Mouse (Mus musculus) MEL (cell line): ENCODE results near the gene Gm20388. TPM values are rescaled to one million over a fixed set of nuclear protein-coding genes. Genes with fewer than 3 reads are reported as not detected.

Experiments
- DNase-seq: peaks from one replicate; pipeline ENCODE4 v3.0.0; 2011; ENCODE audit warnings: low read depth, low spot score
- H3K27ac ChIP-seq: 2 replicates; pipeline ENCODE4 v1.5.1; 2012; ENCODE audit warnings: low read depth, mild to moderate bottlenecking, control low read depth, low read length, moderate library complexity; ENCODE audit not compliant: control insufficient read depth
- H3K27me3 ChIP-seq, 2 experiments: fragments of 150-350 bp in 1 of 2; sonication (generic) in 1 of 2; 2 replicates each; pipeline ENCODE4 v1.6.1; 2012; ENCODE audit warnings: low read length in 2 of 2, mild to moderate bottlenecking in 2 of 2, improper control_type of control experiment in 1 of 2, moderate library complexity in 1 of 2; ENCODE audit not compliant: insufficient read depth in 2 of 2, control insufficient read depth in 1 of 2
- H3K36me3 ChIP-seq, 2 experiments: 2 replicates each; pipeline ENCODE4 v1.6.1; 2012 to 2014; ENCODE audit warnings: low read length in 2 of 2, improper control_type of control experiment in 1 of 2, inconsistent platforms in 1 of 2, mild to moderate bottlenecking in 1 of 2; ENCODE audit not compliant: insufficient read depth in 2 of 2, control insufficient read depth in 1 of 2
- H3K4me1 ChIP-seq, 2 experiments: fragments of 150-350 bp in 1 of 2; sonication (generic) in 1 of 2; 2 replicates each; pipeline ENCODE4 v1.6.1; 2012; ENCODE audit warnings: low read length in 2 of 2, improper control_type of control experiment in 1 of 2, mild to moderate bottlenecking in 1 of 2; ENCODE audit not compliant: insufficient read depth in 2 of 2, control insufficient read depth in 1 of 2
- H3K4me3 ChIP-seq, 2 experiments: fragments of 150-350 bp in 1 of 2; sonication (generic) in 1 of 2; 2 replicates each; pipeline ENCODE4 v1.5.1; 2012; ENCODE audit warnings: low read depth in 2 of 2, low read length in 2 of 2, mild to moderate bottlenecking in 2 of 2, moderate library complexity in 2 of 2, control low read depth in 1 of 2, improper control_type of control experiment in 1 of 2; ENCODE audit not compliant: control insufficient read depth in 1 of 2, insufficient read depth in 1 of 2
- H3K79me2 ChIP-seq: 2 replicates; pipeline ENCODE4 v1.6.1; 2012; ENCODE audit warnings: mild to moderate bottlenecking, low read length, moderate library complexity; ENCODE audit not compliant: control insufficient read depth, poor library complexity, insufficient read depth
- H3K9ac ChIP-seq: 2 replicates; pipeline ENCODE4 v1.6.1; 2012; ENCODE audit warnings: low read depth, mild to moderate bottlenecking, control low read depth, low read length, moderate library complexity; ENCODE audit not compliant: control insufficient read depth, poor library complexity, severe bottlenecking
- H3K9me3 ChIP-seq: fragments of 150-350 bp; sonication (generic); replicated peaks from 2 replicates; pipeline ENCODE4 v1.6.1; 2012; ENCODE audit warnings: mild to moderate bottlenecking, low read length, improper control_type of control experiment, moderate library complexity; ENCODE audit not compliant: insufficient read depth
- CHD2 ChIP-seq: IDR thresholded peaks from 2 replicates; pipeline ENCODE4 v1.6.1; 2011; ENCODE audit warnings: low read length, improper control_type of control experiment
- E2F4 ChIP-seq: IDR thresholded peaks from 2 replicates; pipeline ENCODE4 v1.6.1; 2011; ENCODE audit warnings: low read depth, low read length, improper control_type of control experiment, borderline replicate concordance
- ELF1 ChIP-seq: IDR thresholded peaks from 2 replicates; pipeline ENCODE4 v1.6.1; 2014; ENCODE audit warnings: low read depth, mild to moderate bottlenecking, inconsistent platforms, low read length, improper control_type of control experiment, moderate library complexity
- ETS1 ChIP-seq: IDR thresholded peaks from 2 replicates; pipeline ENCODE4 v1.6.1; 2012; ENCODE audit warnings: low read depth, mild to moderate bottlenecking, inconsistent platforms, low read length, improper control_type of control experiment, moderate library complexity
- GABPA ChIP-seq: IDR thresholded peaks from 2 replicates; pipeline ENCODE4 v1.6.1; 2012; ENCODE audit warnings: low read depth, mild to moderate bottlenecking, inconsistent platforms, low read length, improper control_type of control experiment, moderate library complexity
- HCFC1 ChIP-seq: IDR thresholded peaks from 2 replicates; pipeline ENCODE4 v1.6.1; 2012; ENCODE audit warnings: low read depth, mild to moderate bottlenecking, inconsistent platforms, low read length, improper control_type of control experiment, moderate library complexity
- KAT2A ChIP-seq: conservative IDR thresholded peaks from 2 replicates; pipeline ENCODE4 v1.6.1; 2012; ENCODE audit warnings: low read depth, low read length, improper control_type of control experiment, inconsistent platforms
- MEF2A ChIP-seq: IDR thresholded peaks from 2 replicates; pipeline ENCODE4 v1.6.1; 2014; ENCODE audit warnings: low read depth, mild to moderate bottlenecking, inconsistent platforms, low read length, improper control_type of control experiment; ENCODE audit not compliant: poor library complexity, insufficient replicate concordance, severe bottlenecking; ENCODE audit errors: extremely low read depth
- MXI1 ChIP-seq: IDR thresholded peaks from 2 replicates; pipeline ENCODE4 v1.6.1; 2011; ENCODE audit warnings: mild to moderate bottlenecking, low read depth, low read length, improper control_type of control experiment
- MYB ChIP-seq: IDR thresholded peaks from 2 replicates; pipeline ENCODE4 v1.6.1; 2011; ENCODE audit warnings: mild to moderate bottlenecking, low read depth, low read length, improper control_type of control experiment
- MYC ChIP-seq: IDR thresholded peaks from 2 replicates; pipeline ENCODE4 v1.6.1; 2011; ENCODE audit warnings: low read depth, mild to moderate bottlenecking, low read length, improper control_type of control experiment, moderate library complexity
- NRF1 ChIP-seq: IDR thresholded peaks from 2 replicates; pipeline ENCODE4 v1.6.1; 2014; ENCODE audit warnings: low read depth, mild to moderate bottlenecking, inconsistent platforms, low read length, improper control_type of control experiment, moderate library complexity; ENCODE audit not compliant: poor library complexity, insufficient read depth, severe bottlenecking
- POLR2AphosphoS5 ChIP-seq: IDR thresholded peaks from 2 replicates; pipeline ENCODE4 v1.6.1; 2012; ENCODE audit warnings: low read depth, borderline replicate concordance, mild to moderate bottlenecking, inconsistent platforms, low read length, moderate library complexity, mixed read lengths
- RAD21 ChIP-seq: IDR thresholded peaks from 2 replicates; pipeline ENCODE4 v1.6.1; 2011; ENCODE audit warnings: mild to moderate bottlenecking, low read depth, low read length, improper control_type of control experiment
- USF1 ChIP-seq: IDR thresholded peaks from 2 replicates; pipeline ENCODE4 v1.6.1; 2014; ENCODE audit warnings: low read depth, mild to moderate bottlenecking, inconsistent platforms, low read length, improper control_type of control experiment, moderate library complexity
- ZKSCAN1 ChIP-seq: IDR thresholded peaks from 2 replicates; pipeline ENCODE4 v1.6.1; 2012; ENCODE audit warnings: low read depth, mild to moderate bottlenecking, inconsistent platforms, low read length, improper control_type of control experiment, moderate library complexity
- ZMIZ1 ChIP-seq: IDR thresholded peaks from 2 replicates; pipeline ENCODE4 v1.6.1; 2012; ENCODE audit warnings: low read depth, mild to moderate bottlenecking, inconsistent platforms, low read length, improper control_type of control experiment, moderate library complexity
- polyA plus RNA-seq, 2 experiments: library from polyadenylated mRNA; stranded (reverse) in 1 of 2; unstranded in 1 of 2; fragments of >175 nt in 1 of 2; fragments of >200 nt in 1 of 2; gene quantifications; 2 replicates each; pipeline versions ENCODE4 v1.2.1 to v1.2.4; 2012; ENCODE audit warnings: low replicate concordance in 2 of 2, low read depth in 1 of 2; ENCODE audit not compliant: insufficient read length in 2 of 2, insufficient read depth in 1 of 2, missing spikeins in 1 of 2
- total RNA-seq: library from RNA; depleted of rRNA; stranded (reverse); fragments of 300-350 nt; gene quantifications from 2 replicates; pipeline ENCODE4 v1.2.3, GENCODE M21; 2012

Gm20388 gene
- total and polyA plus RNA-seq, 3 experiments: 11.1 to 17.8 TPM; not detected in 1

GRCm38 (mm10) chr8:119862390-119862734 is 48.3 kb upstream of the Gm20388 start:
- H3K27me3 ChIP-seq: no peaks in the 10 kb centered on the region
- H3K4me3 ChIP-seq: peak overlapping the region; percentile 67 to 94
- no peaks in the 10 kb centered on the region; the same call in 1 of the 2 replicates for H3K79me2 ChIP-seq
- no peaks in the 10 kb centered on the region for H3K9me3 ChIP-seq
- DNase-seq: no peak
- H3K4me1 ChIP-seq: peaks cover 2 to 16% of the 10 kb centered on the region in 2 experiments
- peaks cover 0 to 2% of the 10 kb centered on the region in 2 experiments; a peak in 1 of 4 replicates for H3K36me3 ChIP-seq
- no peak overlapping the region for H3K27ac ChIP-seq
- TF ChIP-seq MEF2A: no peak
- TF ChIP-seq GABPA: no peak
- TF ChIP-seq ETS1: no peak
- TF ChIP-seq POLR2AphosphoS5: no peak
- TF ChIP-seq ZMIZ1: no peak
- no peak for TF ChIP-seq ELF1
- TF ChIP-seq NRF1: no peak
- TF ChIP-seq MXI1: no peak
- TF ChIP-seq RAD21: no peak
- no peak for TF ChIP-seq ZKSCAN1
- no peak for TF ChIP-seq KAT2A
- no peak for TF ChIP-seq MYB
- TF ChIP-seq HCFC1: no peak
- TF ChIP-seq MYC: no peak
- TF ChIP-seq, all 39 proteins: peak for 0
- H3K9ac ChIP-seq: peak overlapping the region; percentile 72

DNA sequence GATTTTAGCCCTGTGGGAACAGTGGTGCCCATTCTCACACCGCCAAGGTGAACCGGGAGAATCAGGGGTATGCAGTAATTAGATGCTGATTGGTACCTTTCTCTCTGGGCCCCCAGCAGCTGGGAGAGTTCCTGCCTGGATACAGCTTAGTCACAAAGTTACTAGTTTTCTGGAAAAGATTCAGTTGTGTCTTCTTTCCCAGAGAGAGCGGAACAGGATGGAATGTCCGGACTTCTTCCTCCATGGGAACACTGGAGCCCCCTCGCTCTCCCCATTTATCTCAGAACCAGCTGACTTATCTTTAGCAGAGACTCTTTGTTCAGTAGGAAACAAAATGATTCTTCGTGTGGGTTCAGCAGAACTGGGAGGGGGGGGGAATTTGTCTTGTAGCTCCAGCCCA is 47.9 kb upstream of the Gm20388 start:
- Histone ChIP-seq H3K9me3 (no peaks in the 10 kb centered on the region), H3K4me1 (peaks cover 2 to 16% of the 10 kb centered on the region in 2 experiments), H3K9ac (peak overlapping the region; percentile 72), H3K27me3 (no peaks in the 10 kb centered on the region), H3K36me3 (peaks cover 0 to 2% of the 10 kb centered on the region in 2 experiments; a peak in 1 of 4 replicates), H3K79me2 (no peaks in the 10 kb centered on the region; the same call in 1 of the 2 replicates), H3K27ac (no peak overlapping the region), H3K4me3 (peak overlapping the region; percentile 67 to 94)
- DNase-seq: no peak
- TF ChIP-seq E2F4 (no peak), MXI1 (no peak), ZMIZ1 (no peak), CHD2 (no peak), USF1 (no peak)
